Mouse (Mus musculus) cerebellum, adult (tissue): ENCODE measurements around the gene Magea5.
"Not testable (repeated sequence)": the region's sequence is repeated elsewhere in the genome, so short reads cannot be mapped to it uniquely, and the experiment has no call there.

ENCODE experiments used
- ATAC-seq: cut with Nextera tagmentation; 2 replicates; pipeline ENCODE4 v1.9.2; 2017; ENCODE audit warnings: mild to moderate bottlenecking, moderate library complexity, mixed read lengths; ENCODE audit not compliant: insufficient number of reproducible peaks, low FRiP score, low TSS enrichment

The Magea5 gene

GRCm38 (mm10) chrX:155063045-155063444 is at the start of gene Magea5:
Gene Magea5 (minus strand): TSS chrX:155063145.
- ATAC-seq, result not testable (repeated sequence)

GRCm38 (mm10) chrX:155098024-155098423 is 35.1 kb upstream of the Magea5 start:
- no peak for ATAC-seq

DNA sequence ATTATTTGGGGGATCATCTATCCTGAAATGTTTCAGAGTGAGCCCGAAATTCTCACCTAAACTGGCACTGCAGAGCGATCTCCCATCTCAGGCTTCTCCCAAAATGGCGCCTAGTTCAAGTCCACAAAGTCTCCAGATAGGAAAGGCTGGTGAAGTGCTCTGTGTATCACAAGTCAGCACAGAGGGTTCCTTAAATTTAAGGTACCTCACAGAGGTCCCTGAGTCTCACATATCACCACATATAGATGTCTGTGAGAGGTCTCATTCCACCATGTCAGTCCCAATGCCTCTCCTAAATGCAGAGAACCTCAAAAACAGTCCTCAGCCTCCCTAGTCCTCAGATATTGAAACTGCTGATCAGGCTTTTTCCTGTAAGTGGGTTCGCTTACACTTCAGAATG is 30.6 kb upstream of the Magea5 start, which contains the start of gene Magea2:
Gene Magea2 (minus strand): TSS at position 101 of the 400 bp plus-strand sequence.
- ATAC-seq, result not testable (repeated sequence)

DNA sequence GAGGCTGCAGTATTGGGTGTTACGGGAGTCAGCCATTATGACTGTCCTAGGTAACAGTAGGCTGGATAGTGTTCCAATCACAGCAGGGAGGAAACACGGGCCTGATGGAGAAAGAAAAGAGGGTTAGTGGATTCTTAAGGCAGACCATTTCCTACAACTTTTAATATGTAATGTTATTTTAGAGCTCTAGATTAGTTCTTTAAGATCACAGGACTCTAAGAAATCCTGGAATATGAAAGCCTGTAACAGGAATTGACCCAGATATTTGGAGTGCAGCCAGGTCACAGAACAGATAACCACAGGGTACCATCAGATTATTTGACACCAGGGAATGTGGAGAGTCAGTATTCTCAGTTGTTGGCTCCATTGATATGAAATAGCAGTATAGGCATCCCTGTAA is 26.7 kb upstream of the Magea5 start, which contains the start of gene Magea1:
Gene Magea1 (minus strand): TSS at position 101 of the 400 bp plus-strand sequence.
- not testable (repeated sequence) for ATAC-seq
